Mouse (Mus musculus) retina, postnatal 1 day (tissue): ENCODE data around the gene Wdr63.

Source experiments
- DNase-seq: peaks from one replicate; pipeline ENCODE4 v3.0.0-alpha.2; 2012

The Wdr63 gene

DNA sequence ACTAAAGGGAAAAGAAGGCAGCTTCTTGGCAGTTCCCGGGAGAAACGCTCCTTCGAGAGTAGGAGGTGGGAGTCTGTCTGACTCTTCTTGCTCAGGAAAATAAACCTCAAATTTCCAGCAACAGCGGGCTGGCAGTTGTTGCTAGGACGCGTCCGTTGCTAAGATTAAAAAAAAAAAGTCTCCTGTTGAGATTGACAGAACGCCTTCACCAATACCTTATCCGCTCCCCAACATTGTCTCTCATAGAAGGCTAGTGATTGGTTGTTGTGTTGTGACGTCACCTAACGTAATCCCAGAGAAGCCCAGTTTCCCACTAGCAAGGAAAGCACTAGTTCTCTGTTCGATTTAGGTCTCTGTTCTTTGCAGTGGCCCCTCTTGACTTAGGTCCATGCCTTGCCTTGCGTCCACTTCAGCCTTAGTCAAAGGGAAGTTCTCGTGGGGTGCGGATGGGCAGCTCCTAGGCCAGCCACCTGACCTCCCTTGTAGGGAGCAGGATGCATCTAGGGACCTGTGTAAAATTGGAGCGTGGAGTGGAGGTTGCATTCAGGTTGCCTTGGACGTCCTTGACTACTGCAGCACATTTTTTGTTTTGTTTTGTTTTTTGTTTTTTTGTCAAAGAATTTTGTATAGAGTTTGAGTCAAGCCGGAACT lies at the start of gene Wdr63:
TSS of gene Wdr63 (minus strand) at position 210 of the 651 bp plus-strand sequence.
- peak; percentile 98 for DNase-seq

GRCm38 (mm10) chr3:146156811-146157210 lies 48.9 kb upstream of the Wdr63 start:
- no peak for DNase-seq

DNA sequence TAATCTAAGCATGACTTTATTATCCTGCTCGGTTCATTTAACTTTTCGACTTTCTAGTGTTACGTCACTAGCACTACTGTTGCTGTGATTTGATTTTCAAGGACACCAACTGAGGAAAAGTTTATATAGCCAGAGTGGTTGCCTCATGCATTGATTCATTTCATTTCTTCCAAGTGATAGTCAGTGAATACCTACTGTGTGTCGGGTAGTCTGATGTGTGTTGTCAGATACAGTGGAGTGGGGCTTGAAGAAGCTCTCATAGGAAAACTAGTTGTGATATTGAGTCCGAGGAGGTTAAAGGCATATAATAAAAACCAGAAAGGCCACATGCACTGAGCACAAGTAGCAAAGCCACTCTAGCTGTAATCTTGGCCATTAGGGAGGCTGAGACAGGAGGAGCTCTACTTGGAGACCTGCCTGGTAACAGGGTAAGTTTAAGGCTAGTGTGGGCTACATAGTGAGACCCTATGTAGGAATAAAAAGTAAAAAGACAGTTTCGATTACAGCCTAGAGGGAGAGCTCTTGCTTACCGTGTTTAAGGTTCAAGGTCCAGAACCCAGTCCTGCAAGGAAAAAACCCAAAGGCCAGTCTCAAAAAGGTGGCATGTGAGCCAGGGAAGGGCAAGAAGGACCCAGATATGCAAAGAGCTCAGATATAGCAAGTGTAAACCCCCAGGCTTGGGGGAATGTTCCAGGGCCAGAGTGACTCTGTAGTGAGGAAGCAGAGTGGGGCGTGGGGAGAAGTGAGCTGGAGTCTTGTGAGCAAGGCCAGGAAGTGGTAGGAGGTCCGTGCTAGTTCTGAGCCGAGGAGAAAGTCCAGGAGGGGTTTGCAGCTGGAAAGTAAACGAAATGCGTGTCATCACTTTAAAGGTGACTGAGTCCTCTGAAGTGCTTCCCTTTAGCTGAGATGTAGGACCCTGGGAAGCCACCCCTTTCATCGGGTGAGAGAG lies 48.0 kb upstream of the Wdr63 start:
- DNase-seq, result no peak

- peak; percentile 60 for DNase-seq
Observed at GRCm38 (mm10) chr3:146153862-146154611, 46.1 kb upstream of the Wdr63 start.

DNA sequence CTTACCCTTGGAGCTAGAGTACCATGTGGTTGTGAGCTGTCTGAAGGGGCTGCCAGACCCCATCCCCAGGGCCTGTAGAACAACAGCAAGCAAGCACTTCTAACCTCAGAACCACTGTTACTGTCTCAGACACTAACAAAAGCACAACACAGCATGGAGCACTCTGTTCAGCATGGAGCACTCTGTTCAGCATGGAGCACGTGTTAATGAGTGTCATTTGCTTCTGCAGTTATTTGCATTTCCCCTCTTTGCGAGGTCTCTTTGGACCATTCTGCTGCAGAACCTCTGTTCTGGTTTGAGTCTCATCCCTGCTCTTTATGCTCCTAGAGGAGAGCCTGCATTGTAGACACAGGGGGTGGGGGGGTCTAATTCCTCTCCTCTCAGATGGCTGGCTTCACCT lies 45.0 kb upstream of the Wdr63 start:
- DNase-seq, result no peak

DNA sequence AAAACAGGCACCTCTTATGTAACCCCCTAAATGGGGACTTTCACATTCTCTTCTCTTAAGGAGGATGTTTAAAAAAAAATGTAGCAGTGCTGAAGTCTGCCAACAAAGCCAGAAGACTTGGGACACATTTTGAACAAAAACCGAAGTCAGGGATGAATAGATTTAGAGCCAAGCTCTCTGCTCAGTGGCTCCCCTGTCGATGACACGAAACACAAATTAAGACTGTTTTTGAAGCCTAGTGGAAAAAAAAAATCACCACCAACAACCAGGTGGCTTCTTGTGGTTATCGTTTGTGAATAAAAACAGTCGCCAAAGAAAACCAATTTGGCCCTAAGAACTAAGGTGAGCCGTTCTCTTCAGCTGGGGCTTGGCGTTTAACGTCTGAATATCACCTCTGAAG lies 44.4 kb upstream of the Wdr63 start:
- DNase-seq, result no peak

GRCm38 (mm10) chr3:146151755-146152154 lies 43.8 kb upstream of the Wdr63 start:
- DNase-seq, result no peak

- no peak for DNase-seq
Observed at GRCm38 (mm10) chr3:146151328-146151727, 43.4 kb upstream of the Wdr63 start.

DNA sequence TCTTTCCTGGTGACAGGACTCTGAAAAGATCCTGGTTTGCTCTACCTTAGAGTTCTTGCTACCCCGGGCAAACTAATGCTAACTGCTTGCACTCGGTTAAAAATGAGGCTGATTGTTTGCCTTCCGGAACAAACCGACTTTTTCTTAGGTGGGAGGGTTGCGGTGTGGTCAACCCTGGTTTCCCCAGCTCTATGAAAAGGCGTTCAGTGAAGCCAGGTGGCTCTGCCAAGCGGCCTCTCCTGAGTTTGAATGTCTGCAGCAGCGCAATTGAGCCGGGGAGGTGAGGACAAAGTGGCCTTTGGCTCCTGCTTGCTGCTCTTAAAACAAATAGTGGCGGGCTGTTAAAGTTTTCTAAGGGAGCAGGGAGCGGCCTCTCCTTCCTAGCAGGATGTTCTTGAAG lies 42.6 kb upstream of the Wdr63 start:
- DNase-seq, result no peak

DNA sequence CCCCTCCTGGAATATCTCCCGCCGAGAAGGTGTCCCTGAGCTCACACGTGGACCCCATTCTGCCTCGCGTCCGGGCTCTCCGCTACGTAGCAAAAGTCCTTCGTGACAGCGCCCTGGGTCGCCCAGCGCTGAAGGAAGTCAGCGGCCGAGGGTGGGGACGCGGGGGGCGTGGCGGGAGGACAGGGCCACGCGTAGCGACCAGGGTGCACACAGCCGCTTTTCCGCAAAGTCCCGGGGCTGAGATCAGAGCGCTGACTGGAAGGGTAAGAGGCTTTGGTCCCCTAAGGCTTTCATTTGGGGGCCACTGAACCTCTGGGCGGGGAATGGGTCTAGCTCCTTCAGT lies 42.1 kb upstream of the Wdr63 start:
- DNase-seq, result peak; percentile 54

- DNase-seq, result no peak
Observed at GRCm38 (mm10) chr3:146149156-146150057, 41.5 kb upstream of the Wdr63 start, which contains the start of gene Mcoln2. Gene Mcoln2 (plus strand): TSS chr3:146149833.

DNA sequence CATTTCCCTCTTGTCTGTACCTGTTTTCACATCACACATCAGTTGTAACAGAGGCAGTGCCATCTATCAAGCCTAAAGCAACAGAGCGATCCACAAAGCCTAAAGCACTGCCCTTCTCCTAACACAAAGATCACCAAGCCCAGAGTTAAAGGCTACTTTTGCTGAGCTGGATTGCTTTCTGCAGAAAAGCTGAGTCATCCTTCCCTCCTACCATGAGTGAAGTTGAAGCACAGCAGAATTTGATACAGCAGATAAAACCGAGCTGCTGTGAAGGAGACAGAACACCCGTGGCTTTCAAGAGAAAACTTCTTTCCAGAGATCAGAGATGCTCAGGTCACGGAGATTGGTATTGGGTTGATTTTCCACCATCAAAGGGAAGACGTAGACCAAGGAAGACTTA lies 38.2 kb upstream of the Wdr63 start:
- DNase-seq, result no peak

GRCm38 (mm10) chr3:146145501-146145900 lies 37.6 kb upstream of the Wdr63 start:
- no peak for DNase-seq

- DNase-seq, result no peak
Observed at GRCm38 (mm10) chr3:146142523-146142922, 34.6 kb upstream of the Wdr63 start.

DNA sequence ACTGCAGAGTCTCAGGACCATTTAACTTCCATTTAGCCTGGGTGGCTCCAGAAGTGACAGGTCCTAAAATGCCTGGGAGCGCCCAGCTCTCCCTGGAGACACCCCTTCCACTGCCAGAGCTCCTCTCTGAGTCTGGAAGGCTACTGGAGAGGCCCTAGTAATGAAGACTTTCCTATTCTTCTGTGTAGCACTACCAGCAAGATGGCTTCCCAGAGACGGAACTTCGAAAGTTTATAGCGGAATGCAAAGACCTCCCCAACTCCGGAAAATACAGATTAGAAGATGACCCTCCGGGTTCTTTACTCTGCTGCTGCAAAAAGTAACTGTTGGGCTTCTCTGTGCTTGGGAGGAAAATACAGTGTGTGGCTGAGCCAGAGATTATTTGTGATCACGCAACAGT lies 32.3 kb upstream of the Wdr63 start:
- no peak for DNase-seq

- DNase-seq, result peak; percentile 32
Observed at GRCm38 (mm10) chr3:146136422-146136821, 28.5 kb upstream of the Wdr63 start.

DNA sequence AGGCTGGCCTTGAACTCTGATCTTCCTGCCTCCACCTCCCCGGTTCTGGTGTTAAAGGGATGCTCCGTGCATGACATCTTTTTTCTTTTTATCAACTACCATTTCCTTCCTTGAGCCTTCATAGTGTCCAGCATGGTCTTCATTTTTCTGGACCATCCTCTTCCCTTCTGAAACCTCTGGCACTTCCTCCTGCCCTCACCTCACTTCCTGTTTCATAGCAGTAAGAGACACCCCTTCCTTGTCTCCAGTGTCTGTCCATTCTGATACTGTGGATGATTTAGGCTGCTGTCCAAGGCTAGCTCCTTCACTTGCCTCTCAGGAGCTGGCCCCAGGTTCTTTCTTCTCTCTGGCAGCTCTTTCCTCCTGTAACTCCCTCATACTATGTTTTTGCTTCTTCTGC lies 27.5 kb upstream of the Wdr63 start:
- no peak for DNase-seq

GRCm38 (mm10) chr3:146134834-146135233 lies 26.9 kb upstream of the Wdr63 start:
- DNase-seq, result no peak

- no peak for DNase-seq
Observed at GRCm38 (mm10) chr3:146127205-146127604, 19.3 kb upstream of the Wdr63 start.

DNA sequence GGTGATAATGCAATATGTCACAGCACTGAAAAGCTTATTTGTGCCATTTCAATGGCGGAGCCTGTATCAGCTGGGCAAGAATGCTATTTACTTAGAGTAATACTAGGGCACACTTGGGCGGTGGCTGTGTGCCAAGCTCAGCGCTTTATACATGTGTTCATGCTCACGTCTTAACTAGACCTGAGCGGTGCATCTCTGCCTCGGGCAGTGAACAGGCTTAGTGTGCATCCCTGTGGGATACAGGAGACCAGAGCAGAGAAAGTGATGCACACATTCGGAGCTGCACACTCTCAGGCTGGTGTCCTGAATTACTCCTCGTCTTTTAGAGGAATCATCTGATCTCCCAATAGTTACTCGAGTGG lies 15.5 kb upstream of the Wdr63 start:
- peak; percentile 43 for DNase-seq

DNA sequence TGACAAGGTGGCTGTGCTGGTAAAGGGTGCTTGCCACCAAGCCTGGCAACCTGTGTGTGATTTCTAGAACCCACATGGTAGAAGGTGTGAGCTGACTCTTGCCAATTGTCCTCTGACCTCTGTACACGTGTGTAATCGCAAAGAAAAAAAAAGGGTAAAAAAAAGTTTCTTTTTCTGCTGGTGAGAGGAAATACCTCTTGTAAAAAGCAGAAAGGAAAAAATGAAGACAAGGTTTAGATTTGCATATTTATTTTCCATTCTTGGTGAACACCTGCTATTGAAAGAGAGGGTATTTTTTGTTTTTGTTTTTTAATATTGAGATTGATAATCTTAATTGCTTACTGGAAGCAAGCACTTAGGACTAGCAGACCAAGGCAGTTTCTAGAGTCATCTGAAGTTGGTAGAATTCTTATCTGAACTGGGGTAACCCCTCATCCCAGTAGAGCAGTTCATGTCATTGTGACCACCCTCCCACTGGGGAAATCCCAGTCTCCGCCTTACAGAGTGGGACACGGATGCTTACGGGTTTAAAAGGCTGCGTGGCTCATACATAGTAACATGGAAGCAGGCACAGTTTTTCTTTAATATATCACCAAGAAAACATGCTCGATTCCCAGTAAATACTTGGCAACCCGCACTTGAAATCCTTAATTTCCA lies 15.0 kb upstream of the Wdr63 start:
- DNase-seq, result no peak

- DNase-seq, result no peak
Observed at GRCm38 (mm10) chr3:146122125-146122420, 14.1 kb upstream of the Wdr63 start.
